Mouse (Mus musculus) liver, embryonic 14.5 days (tissue): ENCODE data around the gene Slbp. TPM values are rescaled to one million over a fixed set of nuclear protein-coding genes. Genes with fewer than 3 reads are reported as not detected.

Experiments used
- ATAC-seq: fragments of 200-750 bp; cut with Nextera tagmentation; 2 replicates; pipeline ENCODE4 v1.8.0; 2017; ENCODE audit warnings: moderate number of reproducible peaks, mild to moderate bottlenecking, moderate library complexity; ENCODE audit not compliant: insufficient read depth
- DNase-seq, 3 experiments: peaks; one replicate each; pipeline ENCODE4 v3.0.0-alpha.2; 2012 to 2013; ENCODE audit warnings: low read depth in 3 of 3, low spot score in 3 of 3
- H3K27ac ChIP-seq: fragments of 300-500 bp; sonication (generic); 2 replicates; pipeline ENCODE4 v1.5.1; 2014; ENCODE audit warnings: moderate library complexity, mild to moderate bottlenecking, control low read depth, inconsistent platforms
- H3K27me3 ChIP-seq: fragments of 300-500 bp; sonication (generic); 2 replicates; pipeline ENCODE4 v1.6.1; 2014; ENCODE audit warnings: mild to moderate bottlenecking, low read length, moderate library complexity; ENCODE audit not compliant: control insufficient read depth, insufficient read depth
- H3K36me3 ChIP-seq: fragments of 300-500 bp; sonication (generic); replicated peaks from 2 replicates; pipeline ENCODE4 v1.6.1; 2014; ENCODE audit warnings: low read depth; ENCODE audit not compliant: control insufficient read depth, insufficient read depth
- H3K4me1 ChIP-seq, 2 experiments: fragments of 200-500 bp in 1 of 2; fragments of 300-500 bp in 1 of 2; sonication (generic) in 1 of 2; replicated peaks; 2 replicates each; pipeline ENCODE4 v1.6.1; 2012 to 2014; ENCODE audit warnings: antibody characterized with exemption in 1 of 2, inconsistent platforms in 1 of 2, low read length in 1 of 2; ENCODE audit not compliant: control insufficient read depth in 2 of 2, insufficient read depth in 2 of 2
- H3K4me2 ChIP-seq: fragments of 300-500 bp; sonication (generic); 2 replicates; pipeline ENCODE4 v1.6.1; 2014; ENCODE audit warnings: low read depth, mild to moderate bottlenecking, control low read depth, moderate library complexity
- H3K4me3 ChIP-seq, 2 experiments: fragments of 200-500 bp in 1 of 2; fragments of 300-500 bp in 1 of 2; sonication (generic) in 1 of 2; 2 replicates each; pipeline ENCODE4 v1.5.1; 2012 to 2014; ENCODE audit warnings: low read depth in 2 of 2, low read length in 2 of 2, mild to moderate bottlenecking in 2 of 2, control low read depth in 1 of 2, inconsistent platforms in 1 of 2, moderate library complexity in 1 of 2; ENCODE audit not compliant: insufficient read depth in 1 of 2
- H3K9ac ChIP-seq: fragments of 300-500 bp; sonication (generic); replicated peaks from 2 replicates; pipeline ENCODE4 v1.6.1; 2014; ENCODE audit warnings: mild to moderate bottlenecking, control low read depth, moderate library complexity
- H3K9me3 ChIP-seq: fragments of 300-500 bp; sonication (generic); 2 replicates; pipeline ENCODE4 v1.6.1; 2016; ENCODE audit warnings: low read length, mixed read lengths; ENCODE audit not compliant: control insufficient read depth
- CTCF ChIP-seq: IDR thresholded peaks from 2 replicates; pipeline ENCODE4 v1.5.1; 2016; ENCODE audit warnings: antibody characterized with exemption, low read depth, control low read depth
- EP300 ChIP-seq: IDR thresholded peaks from 2 replicates; pipeline ENCODE4 v1.6.1; 2016; ENCODE audit warnings: antibody characterized with exemption, low read depth
- WGBS: fragments of 180-500 bp; shearing (Covaris S2); extraction: QIAGEN DNeasy Blood & Tissue Kit; methylation state at CpG from one replicate; pipeline ENCODE4 v1.1.7; 2014; ENCODE audit not compliant: insufficient replicate concordance; 5-methylcytosine and 5-hydroxymethylcytosine counted together
- polyA plus RNA-seq, 2 experiments: library from polyadenylated mRNA; depleted of rRNA in 1 of 2; stranded (reverse) in 1 of 2; unstranded in 1 of 2; fragments of >200 nt; fragmentation: Nextera tagmentation in 1 of 2; extraction: Ambion mirVana in 1 of 2; gene quantifications; 2 replicates each; pipeline versions ENCODE4 v1.2.1 to v1.2.3; 2012 to 2014

The Slbp gene
- polyA plus RNA-seq, 2 experiments = 155 to 290 TPM

DNA sequence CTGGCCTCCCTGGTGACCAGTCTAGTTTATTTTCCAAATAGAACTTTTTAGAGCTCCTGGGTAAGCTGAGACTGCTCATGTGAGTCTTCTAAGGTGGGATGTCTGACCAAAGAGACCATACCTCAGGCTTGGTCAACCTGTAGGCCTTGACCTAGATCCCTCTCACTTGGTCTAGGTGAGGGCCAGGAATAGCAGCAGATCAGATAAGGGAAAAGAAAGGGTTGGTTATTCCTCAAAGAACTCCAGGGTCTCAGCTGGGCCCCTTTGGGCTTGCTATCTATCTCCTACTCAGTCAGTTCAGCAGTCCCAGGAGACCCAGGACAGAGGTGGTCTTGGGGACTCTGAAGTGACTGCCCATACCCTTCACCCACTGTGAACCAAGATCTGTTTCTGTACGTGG is 45.2 kb upstream of the Slbp start:
- Histone ChIP-seq H3K4me1 (peaks cover 0 to 14% of the 10 kb centered on the region in 2 experiments; a peak in 2 of 4 replicates), H3K27ac (no peak overlapping the region), H3K36me3 (no peaks in the 10 kb centered on the region), H3K4me2 (no peak overlapping the region), H3K4me3 (no peak overlapping the region), H3K9me3 (no peaks in the 10 kb centered on the region), H3K9ac (no peak overlapping the region), H3K27me3 (peaks cover 28% of the 10 kb centered on the region)
- 59% methylated on average over 1 of the region's 1 CpGs for WGBS
- DNase-seq (no peak), ATAC-seq (no peak)
- no peak for TF ChIP-seq CTCF
- TF ChIP-seq EP300 = no peak

DNA sequence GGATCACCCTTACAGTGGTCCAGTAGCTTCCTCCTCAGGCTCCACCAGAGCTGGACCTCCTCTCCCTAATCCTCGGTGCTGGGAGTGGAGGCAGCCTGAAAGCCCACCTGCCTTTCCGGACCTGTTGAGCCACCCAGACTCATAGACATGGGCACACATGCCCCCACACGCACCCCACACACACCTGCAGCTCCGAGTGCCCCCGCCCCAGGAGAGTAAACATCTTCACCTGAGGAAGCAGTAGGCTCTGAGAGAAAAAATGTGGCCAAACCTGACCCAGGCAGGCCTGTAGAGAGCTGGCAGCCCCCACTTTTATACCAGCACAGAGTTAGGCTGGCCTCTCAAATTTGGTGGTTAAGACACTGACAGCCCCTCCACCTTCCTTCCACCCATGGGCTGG is 44.1 kb upstream of the Slbp start:
- DNase-seq (no peak), ATAC-seq (no peak)
- H3K9me3 ChIP-seq = no peaks in the 10 kb centered on the region
- H3K36me3 ChIP-seq = no peaks in the 10 kb centered on the region
- no peak overlapping the region for H3K4me2 ChIP-seq
- H3K27me3 ChIP-seq = peaks cover 28% of the 10 kb centered on the region
- 50% methylated on average over 5 of the region's 5 CpGs for WGBS
- H3K4me3 ChIP-seq = no peak overlapping the region
- no peak for TF ChIP-seq EP300
- no peak for TF ChIP-seq CTCF
- H3K4me1 ChIP-seq = peaks cover 0 to 14% of the 10 kb centered on the region in 2 experiments; a peak in 2 of 4 replicates
- no peak overlapping the region for H3K27ac ChIP-seq
- no peak overlapping the region for H3K9ac ChIP-seq

DNA sequence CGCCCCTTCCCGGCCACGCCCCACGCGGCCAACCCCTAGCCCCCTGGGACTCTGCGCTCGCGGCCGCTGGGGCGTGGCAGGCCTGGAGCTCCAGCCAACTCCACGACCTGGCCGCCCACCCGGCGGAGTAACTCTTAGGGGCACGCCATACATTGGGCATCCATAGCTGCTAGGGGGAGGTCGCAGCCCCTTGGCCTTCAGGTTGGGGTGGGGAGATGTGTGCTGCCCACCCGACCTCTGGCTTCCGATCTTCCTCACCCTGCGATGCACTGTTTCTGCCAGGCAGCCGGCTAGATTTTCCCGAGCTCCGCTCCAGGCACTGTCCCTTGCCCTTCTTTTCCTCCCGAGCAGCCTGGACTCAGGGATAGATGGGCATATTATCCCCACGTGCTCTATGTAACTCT is 43.3 kb upstream of the Slbp start:
- Histone ChIP-seq H3K9ac (no peak overlapping the region), H3K4me1 (peaks cover 0 to 14% of the 10 kb centered on the region in 2 experiments; a peak in 2 of 4 replicates), H3K9me3 (no peaks in the 10 kb centered on the region), H3K4me3 (peak overlapping the region in 1 of 2 experiments; percentile 32; a peak in 2 of 4 replicates), H3K4me2 (peak overlapping the region; percentile 60), H3K27me3 (peaks cover 28% of the 10 kb centered on the region), H3K36me3 (no peaks in the 10 kb centered on the region), H3K27ac (no peak overlapping the region)
- no peak for TF ChIP-seq CTCF
- TF ChIP-seq EP300 = no peak
- ATAC-seq (peak; percentile 28; the same call in 1 of the 2 replicates), DNase-seq (no peak)
- 9% methylated on average over 23 of the region's 24 CpGs for WGBS

- no peak for TF ChIP-seq CTCF
- no peak for TF ChIP-seq EP300
- Histone ChIP-seq H3K27ac (no peak overlapping the region), H3K4me3 (peak overlapping the region in 1 of 2 experiments; percentile 32; a peak in 2 of 4 replicates), H3K4me1 (peaks cover 0 to 9% of the 10 kb centered on the region in 2 experiments; a peak in 2 of 4 replicates), H3K36me3 (no peaks in the 10 kb centered on the region), H3K4me2 (peak overlapping the region; percentile 60), H3K27me3 (peaks cover 28% of the 10 kb centered on the region), H3K9me3 (no peaks in the 10 kb centered on the region), H3K9ac (no peak overlapping the region)
- ATAC-seq (peak; percentile 63), DNase-seq (no peak)
- 5% methylated on average over 69 of the region's 71 CpGs for WGBS
Measured at GRCm38 (mm10) chr5:33694848-33695717, 42.7 kb upstream of the Slbp start.

DNA sequence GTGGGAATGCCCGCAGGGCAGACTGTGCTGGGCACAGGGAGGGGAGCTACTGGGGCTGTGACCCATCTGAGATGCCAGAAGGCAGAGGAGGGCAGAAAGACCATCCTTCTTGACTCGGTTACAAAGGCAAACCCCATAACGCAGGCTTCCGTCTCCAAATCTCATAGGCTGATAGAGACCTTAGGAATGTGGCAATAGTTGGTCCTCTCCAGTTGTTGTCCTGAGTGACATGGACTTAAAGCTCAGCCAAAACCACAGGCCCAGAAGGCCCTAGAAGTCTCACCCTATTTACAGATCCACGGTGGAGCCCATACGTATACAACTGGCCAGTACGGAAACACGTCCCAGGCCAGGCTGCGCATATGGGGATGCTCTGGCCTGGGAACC is 42.1 kb upstream of the Slbp start:
- H3K9me3 ChIP-seq = no peaks in the 10 kb centered on the region
- H3K9ac ChIP-seq = no peak overlapping the region
- H3K27me3 ChIP-seq = peaks cover 28% of the 10 kb centered on the region
- no peaks in the 10 kb centered on the region for H3K36me3 ChIP-seq
- 74% methylated on average over 9 of the region's 9 CpGs for WGBS
- H3K4me3 ChIP-seq = no peak overlapping the region
- ATAC-seq = no peak; the same call in 1 of the 2 replicates
- peaks cover 0 to 5% of the 10 kb centered on the region in 2 experiments; a peak in 2 of 4 replicates for H3K4me1 ChIP-seq
- DNase-seq = no peak
- no peak overlapping the region for H3K27ac ChIP-seq
- no peak overlapping the region for H3K4me2 ChIP-seq
- TF ChIP-seq EP300 (no peak), CTCF (no peak)
